Mouse (Mus musculus): Measurements from ENCODE around the gene Ebf1. TPM values are rescaled to one million over a fixed set of nuclear protein-coding genes. Genes with fewer than 3 reads are reported as not detected.
A peak's percentile ranks its signal among the peaks of the same experiment; 100 is the strongest.

Gene Ebf1
- total RNA-seq, 2 experiments from 2014 or later = 9.4 to 10.3 TPM

DNA sequence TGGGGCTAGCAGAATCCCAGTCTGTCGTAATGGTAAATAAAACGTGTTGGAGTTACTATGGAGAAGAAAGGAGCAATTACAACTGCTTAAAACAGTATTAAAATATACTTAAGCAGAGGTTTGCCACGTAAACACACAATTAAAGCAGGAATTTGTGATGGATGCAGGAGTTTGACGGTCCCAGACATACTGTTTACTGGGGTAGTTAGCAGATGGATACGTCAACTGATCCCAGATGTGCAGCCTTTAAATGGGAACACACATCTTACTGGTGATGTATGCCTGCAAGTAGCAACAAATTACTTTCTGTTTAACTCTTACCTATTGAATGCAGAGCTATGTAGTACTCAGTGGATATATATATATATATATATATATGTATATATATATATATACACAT is 149.1 kb downstream of the Ebf1 start:
- no peak overlapping the region for H3K27ac ChIP-seq
- intact Hi-C loops (cut with DNase I) = no loop called here
- no peak for TF ChIP-seq CTCF (IDR thresholded peaks at IDR 0.05)
- DNase-seq = no peak
- H3K4me3 ChIP-seq = no peak overlapping the region

DNA sequence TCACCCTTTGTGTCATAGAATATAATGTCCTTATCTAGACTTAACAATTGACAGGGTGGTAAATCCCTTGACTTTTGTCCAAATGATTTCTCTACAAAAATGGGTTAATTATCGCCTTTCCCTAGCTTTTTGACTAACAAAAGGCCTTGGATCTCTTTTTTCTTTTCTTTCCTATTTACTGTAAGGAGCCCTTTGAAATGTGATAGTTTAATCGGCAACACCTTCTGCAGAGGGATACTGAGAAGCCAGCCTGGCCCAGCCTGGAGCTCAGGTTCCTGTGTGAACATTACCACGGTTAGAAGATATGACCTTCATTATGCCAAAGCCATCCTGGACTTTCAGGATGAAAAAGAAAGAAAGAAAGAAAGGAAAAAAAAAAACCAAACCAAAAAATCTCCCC is 150.2 kb downstream of the Ebf1 start:
- no peak for DNase-seq
- Histone ChIP-seq H3K27ac (no peak overlapping the region), H3K4me3 (no peak overlapping the region)
- TF ChIP-seq CTCF (IDR thresholded peaks at IDR 0.05) = no peak
- intact Hi-C loops (cut with DNase I) = no loop called here

DNA sequence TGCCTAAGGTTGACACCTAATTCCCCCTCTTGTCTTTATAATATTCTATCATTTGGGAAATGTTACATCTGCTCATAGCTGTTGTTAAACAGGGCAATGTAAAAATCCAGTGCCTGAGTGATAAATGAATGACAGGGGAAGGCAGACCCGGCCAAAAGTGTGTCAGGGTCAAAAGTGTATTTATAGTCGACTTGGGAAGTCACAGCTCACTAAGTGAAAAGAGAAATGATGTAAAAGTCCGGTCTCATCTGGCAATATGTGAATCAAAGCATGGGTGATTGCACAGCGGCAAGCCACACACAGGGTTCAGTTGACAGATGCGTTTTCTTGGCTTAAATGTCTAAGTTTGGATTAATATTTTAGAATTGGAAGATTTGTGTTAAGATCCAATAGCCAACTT is 151.2 kb downstream of the Ebf1 start:
- Histone ChIP-seq H3K4me3 (no peak overlapping the region), H3K27ac (no peak overlapping the region)
- no peak for DNase-seq
- TF ChIP-seq CTCF (IDR thresholded peaks at IDR 0.05) = no peak
- intact Hi-C loops (cut with DNase I) = no loop called here

DNA sequence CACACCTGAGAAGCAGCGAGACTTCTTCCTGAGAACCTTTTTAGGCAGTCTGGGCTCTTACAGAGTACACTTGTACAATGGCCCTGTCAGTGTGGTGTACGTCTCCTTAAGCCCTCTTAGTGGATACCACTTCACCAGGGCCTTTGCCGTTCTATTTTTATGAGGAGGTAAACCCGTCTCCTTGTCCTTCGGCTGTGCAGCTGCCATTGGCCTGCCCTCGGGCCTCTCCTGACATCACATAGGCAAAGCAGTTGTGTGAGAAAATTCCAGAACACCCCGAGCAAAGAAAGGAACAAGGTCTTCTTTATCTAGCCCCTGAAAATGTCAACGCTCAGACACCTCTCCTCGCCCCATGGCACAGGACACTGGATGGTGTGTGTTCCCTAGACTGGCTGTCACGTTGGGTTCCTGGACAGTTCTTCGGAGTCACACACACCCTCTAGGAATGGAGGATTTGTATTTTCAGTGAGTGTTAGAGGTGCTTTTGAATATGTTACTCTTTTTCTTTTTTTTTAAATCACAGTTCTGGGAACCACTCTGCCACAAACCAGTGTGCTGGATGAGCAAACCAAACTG is 154.0 kb downstream of the Ebf1 start:
- no peak for DNase-seq
- intact Hi-C loops (cut with DNase I) = loop anchor here (10.0 kb wide), 1 partner anchor 234 kb away; no protein-coding TSS in a partner anchor
- no peak overlapping the region for H3K4me3 ChIP-seq
- TF ChIP-seq CTCF (IDR thresholded peaks at IDR 0.05) = no peak
- H3K27ac ChIP-seq = no peak overlapping the region

DNA sequence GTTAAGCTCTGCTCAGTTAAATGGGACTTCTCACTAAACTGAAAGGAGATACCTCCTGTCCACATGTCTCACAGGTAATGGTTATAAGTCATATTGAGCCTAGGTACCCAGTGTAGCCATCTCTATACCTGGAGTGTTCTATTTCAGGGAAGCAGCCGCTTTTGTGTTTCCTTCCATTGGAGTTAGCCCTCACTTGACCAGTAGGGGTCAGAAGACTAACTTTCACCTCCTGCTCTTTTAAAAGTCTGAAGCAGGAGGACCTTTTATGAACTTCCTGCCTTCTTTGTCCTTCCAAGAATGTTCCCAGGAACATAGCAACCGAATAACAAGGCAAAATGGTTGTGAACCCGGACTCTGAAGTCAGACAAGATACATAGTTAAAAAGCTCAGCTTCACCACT is 157.3 kb downstream of the Ebf1 start:
- intact Hi-C loops (cut with DNase I) = loop anchor here (10.0 kb wide), 1 partner anchor 230 kb away; no protein-coding TSS in a partner anchor
- no peak for DNase-seq
- TF ChIP-seq CTCF (IDR thresholded peaks at IDR 0.05) = peak; percentile 54
- H3K4me3 ChIP-seq = no peak overlapping the region
- H3K27ac ChIP-seq = no peak overlapping the region

DNA sequence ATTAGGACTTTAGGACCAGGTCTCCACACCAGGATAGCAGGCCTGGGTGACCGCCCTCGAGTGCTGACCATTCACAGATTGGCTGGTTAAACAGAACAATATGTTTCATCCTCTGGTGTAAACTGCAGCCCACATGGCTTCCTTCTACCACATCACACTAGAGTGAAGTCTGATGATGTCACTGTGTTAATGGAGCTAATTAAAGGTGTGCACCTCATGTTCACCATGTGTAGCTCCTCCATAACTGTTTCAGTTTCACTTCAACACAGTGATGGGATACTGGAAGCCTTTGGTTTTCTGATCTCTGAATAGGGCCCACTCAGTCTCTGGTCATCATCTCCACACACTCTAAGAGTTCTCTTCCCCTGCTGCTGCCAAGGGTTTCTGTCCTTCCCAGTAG is 158.4 kb downstream of the Ebf1 start:
- TF ChIP-seq CTCF (IDR thresholded peaks at IDR 0.05) = no peak
- Histone ChIP-seq H3K27ac (no peak overlapping the region), H3K4me3 (no peak overlapping the region)
- intact Hi-C loops (cut with DNase I) = loop anchor here (10.0 kb wide), 1 partner anchor 229 kb away; no protein-coding TSS in a partner anchor
- no peak for DNase-seq

DNA sequence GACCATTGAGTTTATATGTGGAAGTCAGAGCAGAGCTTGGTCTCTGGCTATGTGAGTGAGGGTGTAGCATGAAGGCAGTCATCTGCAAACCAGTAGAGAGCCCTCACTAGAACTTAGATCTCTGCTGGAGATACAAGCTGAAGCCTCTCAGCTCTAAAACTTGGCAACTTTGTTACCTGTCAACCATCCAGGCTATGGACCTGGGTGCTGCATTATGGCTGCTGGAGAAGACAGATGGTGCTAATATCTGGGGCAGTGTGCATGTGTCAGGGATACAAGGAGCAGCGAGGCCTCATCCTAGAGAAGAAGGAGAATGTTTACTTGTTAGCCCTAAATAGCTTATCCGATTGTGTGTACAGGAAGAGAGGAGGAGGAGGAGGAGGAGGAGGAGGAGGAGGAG is 159.4 kb downstream of the Ebf1 start:
- Histone ChIP-seq H3K4me3 (no peak overlapping the region), H3K27ac (no peak overlapping the region)
- DNase-seq = no peak
- no peak for TF ChIP-seq CTCF (IDR thresholded peaks at IDR 0.05)
- intact Hi-C loops (cut with DNase I) = loop anchor here (10.0 kb wide), 1 partner anchor 228 kb away; no protein-coding TSS in a partner anchor

DNA sequence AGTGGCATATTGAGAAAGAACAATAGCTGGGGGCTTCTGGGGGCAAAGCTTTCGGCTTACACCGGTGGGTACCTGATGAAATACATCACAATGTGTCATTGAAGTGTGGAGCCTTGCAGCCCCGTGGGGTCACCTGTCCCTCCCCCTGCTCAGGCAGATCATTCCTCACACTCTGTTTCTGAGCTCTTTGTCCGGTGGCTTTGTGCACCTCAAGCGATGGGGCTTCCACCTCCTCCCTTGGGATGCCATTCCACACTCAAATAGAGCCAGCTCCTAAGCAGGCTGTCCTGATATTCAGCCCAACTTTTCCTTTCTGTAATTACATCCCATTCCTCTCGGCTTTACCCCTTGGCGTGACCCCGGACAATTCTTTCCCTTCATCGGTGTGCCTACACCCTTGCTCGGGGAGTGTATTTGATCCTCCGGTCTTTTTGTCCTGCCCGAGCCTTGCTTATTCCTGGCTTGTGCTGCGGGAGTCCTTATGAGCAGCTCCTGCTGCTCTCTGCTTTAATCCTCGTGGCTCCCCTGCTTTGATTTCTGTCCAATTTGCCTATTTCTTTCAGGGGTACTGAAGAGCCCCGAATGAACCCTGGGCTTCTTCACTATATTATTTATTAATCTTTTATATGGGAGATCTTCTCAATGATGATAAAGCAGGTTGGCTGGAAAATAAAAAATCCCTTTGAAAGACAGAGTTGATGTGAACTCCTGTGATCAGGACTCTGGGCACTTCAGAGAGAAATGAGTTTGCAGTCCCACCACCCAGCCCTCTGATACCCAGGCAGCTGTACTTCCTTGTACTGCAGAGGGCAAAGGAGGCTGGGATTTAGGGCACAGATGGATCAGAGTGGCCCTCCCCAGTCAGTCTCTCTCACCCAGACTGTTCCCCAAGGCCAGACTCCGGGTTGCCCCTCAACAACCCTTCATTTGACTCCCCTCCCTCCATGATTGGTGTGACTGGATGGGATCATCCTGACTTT is 160.5 kb downstream of the Ebf1 start:
- TF ChIP-seq CTCF (IDR thresholded peaks at IDR 0.05) = no peak
- intact Hi-C loops (cut with DNase I) = loop anchor here (10.0 kb wide), 1 partner anchor 227 kb away; no protein-coding TSS in a partner anchor
- H3K27ac ChIP-seq = no peak overlapping the region
- DNase-seq = no peak
- no peak overlapping the region for H3K4me3 ChIP-seq

DNA sequence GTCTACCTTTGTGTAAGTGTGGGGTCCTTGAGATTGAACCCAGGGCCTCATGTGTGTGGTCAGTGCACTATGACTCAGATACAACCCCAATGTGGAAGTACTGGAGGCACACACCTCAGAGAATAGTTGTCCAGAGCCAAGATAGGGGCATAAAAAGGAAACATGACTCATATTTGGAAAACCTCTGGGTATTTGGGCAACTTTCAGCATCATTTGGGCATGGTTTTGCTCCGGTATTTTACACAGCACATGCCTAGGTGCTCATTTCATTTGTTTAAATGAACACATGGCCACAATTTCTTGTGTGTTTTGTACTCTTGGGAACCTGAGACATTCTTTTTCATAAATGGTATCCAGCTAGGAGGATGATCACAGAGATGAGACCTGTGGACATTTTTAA is 161.9 kb downstream of the Ebf1 start:
- intact Hi-C loops (cut with DNase I) = loop anchor here (10.0 kb wide), 1 partner anchor 226 kb away; no protein-coding TSS in a partner anchor
- no peak for DNase-seq
- TF ChIP-seq CTCF (IDR thresholded peaks at IDR 0.05) = no peak
- no peak overlapping the region for H3K27ac ChIP-seq
- H3K4me3 ChIP-seq = no peak overlapping the region

DNA sequence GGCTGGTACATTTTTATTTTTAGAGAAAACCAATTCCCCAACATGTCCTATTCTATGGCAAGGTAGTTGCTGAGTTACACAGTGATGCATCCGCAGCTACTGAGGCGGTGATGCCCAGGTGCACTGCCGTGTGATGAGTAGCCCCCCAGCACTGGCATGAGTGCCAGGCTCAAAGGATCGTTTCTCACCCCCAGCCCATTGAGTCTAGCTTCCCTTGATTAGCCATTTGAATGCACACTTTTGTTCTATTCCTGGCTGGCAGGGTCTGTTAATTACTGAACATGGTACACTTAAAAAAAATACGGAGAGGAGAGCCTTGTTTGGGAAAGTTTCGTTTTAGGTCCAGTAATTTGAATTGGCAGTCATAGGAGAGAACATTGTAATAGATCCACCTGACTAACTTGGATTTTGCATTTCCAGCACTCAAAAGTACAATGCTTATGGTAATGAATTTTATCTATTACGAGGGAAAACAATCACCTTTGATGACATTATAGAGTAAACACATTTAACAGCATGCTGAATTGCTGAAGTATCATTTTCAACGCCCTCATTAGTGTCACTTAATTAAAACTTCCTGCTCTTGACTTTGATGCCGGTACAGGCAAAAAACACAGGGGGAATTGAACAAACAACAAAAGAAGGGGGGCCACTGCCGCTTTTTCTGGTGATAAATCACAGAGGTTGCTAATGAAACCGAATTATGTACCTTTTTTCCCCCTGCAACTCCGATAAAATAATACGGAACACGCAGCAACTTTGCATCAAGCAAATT is 167.3 kb downstream of the Ebf1 start:
- no peak overlapping the region; the same call in 1 of the 2 replicates for H3K27ac ChIP-seq
- no peak for TF ChIP-seq CTCF (IDR thresholded peaks at IDR 0.05)
- no peak for DNase-seq
- intact Hi-C loops (cut with DNase I) = no loop called here
- H3K4me3 ChIP-seq = no peak overlapping the region

DNA sequence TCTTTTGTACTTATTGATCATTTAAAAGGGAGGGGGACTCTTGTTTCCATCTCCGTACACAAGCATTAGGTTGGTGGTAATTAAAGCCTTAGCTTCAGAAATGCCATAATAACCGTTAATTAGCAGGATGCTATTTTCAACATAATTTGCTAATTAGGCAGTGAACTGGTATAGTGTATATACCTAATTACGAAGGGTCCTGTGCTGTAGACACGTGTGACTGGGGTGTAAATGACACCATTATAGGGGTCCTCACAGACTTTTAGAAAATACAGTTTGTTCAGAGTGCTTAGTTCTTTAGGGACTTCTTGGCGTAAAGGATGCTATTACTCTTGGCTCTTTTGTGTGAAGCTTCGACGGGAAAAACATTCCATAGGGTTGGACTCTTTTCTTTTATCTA is 167.9 kb downstream of the Ebf1 start:
- Histone ChIP-seq H3K4me3 (no peak overlapping the region), H3K27ac (no peak overlapping the region)
- DNase-seq = no peak
- TF ChIP-seq CTCF (IDR thresholded peaks at IDR 0.05) = no peak
- intact Hi-C loops (cut with DNase I) = no loop called here

DNA sequence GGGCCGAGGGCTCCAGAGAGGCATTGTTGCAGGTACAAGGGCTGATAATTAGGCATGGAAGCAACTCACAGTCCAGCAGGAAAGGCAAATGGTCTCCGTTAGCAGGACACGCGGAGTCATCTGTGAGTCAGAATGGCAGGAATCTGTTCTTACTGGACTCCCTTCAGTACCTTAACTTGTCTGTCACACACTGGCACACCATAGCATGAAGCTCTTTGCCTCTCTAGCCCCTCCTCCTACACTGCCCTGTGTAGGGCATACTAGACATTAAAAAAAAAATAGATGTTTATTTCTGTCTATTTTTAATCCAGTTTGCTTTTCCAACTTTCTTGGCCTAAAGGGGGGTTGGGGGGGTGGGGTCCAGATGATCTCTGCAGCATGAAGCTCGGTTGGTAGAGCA is 168.4 kb downstream of the Ebf1 start:
- intact Hi-C loops (cut with DNase I) = no loop called here
- Histone ChIP-seq H3K4me3 (no peak overlapping the region), H3K27ac (no peak overlapping the region)
- TF ChIP-seq CTCF (IDR thresholded peaks at IDR 0.05) = no peak
- DNase-seq = no peak
